Mouse (Mus musculus) stomach, postnatal 0 days (tissue): ENCODE data around the gene Cnpy3. TPM values are rescaled to one million over a fixed set of nuclear protein-coding genes. Genes with fewer than 3 reads are reported as not detected.
"Not testable (repeated sequence)": the region's sequence is repeated elsewhere in the genome, so short reads cannot be mapped to it uniquely, and the experiment has no call there.

Experiments used
- ATAC-seq: fragments of 200-750 bp; cut with Nextera tagmentation; 2 replicates; pipeline ENCODE4 v1.8.0; 2017; ENCODE audit not compliant: low FRiP score, low TSS enrichment
- DNase-seq: peaks from one replicate; pipeline ENCODE4 v3.0.0-alpha.2; 2016; ENCODE audit warnings: low spot score
- H3K27ac ChIP-seq: fragments of 300-500 bp; sonication (generic); replicated peaks from 2 replicates; pipeline ENCODE4 v1.5.1; 2014; ENCODE audit warnings: mild to moderate bottlenecking, control low read depth
- H3K27me3 ChIP-seq: fragments of 300-500 bp; sonication (generic); 2 replicates; pipeline ENCODE4 v1.6.1; 2014; ENCODE audit warnings: low read length; ENCODE audit not compliant: control insufficient read depth, insufficient read depth
- H3K36me3 ChIP-seq: fragments of 300-500 bp; sonication (generic); 2 replicates; pipeline ENCODE4 v1.6.1; 2014; ENCODE audit warnings: low read length, mixed read lengths; ENCODE audit not compliant: control insufficient read depth, insufficient read depth
- H3K4me1 ChIP-seq: fragments of 300-500 bp; sonication (generic); replicated peaks from 2 replicates; pipeline ENCODE4 v1.6.1; 2014; ENCODE audit warnings: antibody characterized with exemption; ENCODE audit not compliant: control insufficient read depth, insufficient read depth
- H3K4me2 ChIP-seq: fragments of 300-500 bp; sonication (generic); replicated peaks from 2 replicates; pipeline ENCODE4 v1.6.1; 2014; ENCODE audit warnings: low read depth, mild to moderate bottlenecking, control low read depth, moderate library complexity
- H3K4me3 ChIP-seq: fragments of 300-500 bp; sonication (generic); 2 replicates; pipeline ENCODE4 v1.5.1; 2014; ENCODE audit warnings: low read depth, low read length, control low read depth
- H3K9ac ChIP-seq: fragments of 300-500 bp; sonication (generic); 2 replicates; pipeline ENCODE4 v1.6.1; 2014; ENCODE audit warnings: mild to moderate bottlenecking, low read length, control low read depth, mixed read lengths
- H3K9me3 ChIP-seq: fragments of 300-500 bp; sonication (generic); 2 replicates; pipeline ENCODE4 v1.6.1; 2016; ENCODE audit warnings: low read length; ENCODE audit not compliant: control insufficient read depth
- CTCF ChIP-seq: IDR thresholded peaks from 2 replicates; pipeline ENCODE4 v1.5.1; 2016; ENCODE audit warnings: antibody characterized with exemption, low read depth, mild to moderate bottlenecking, moderate library complexity
- EP300 ChIP-seq: optimal IDR thresholded peaks from 2 replicates; pipeline ENCODE3; 2016; ENCODE audit warnings: antibody characterized with exemption
- WGBS: fragments of 180-500 bp; shearing (Covaris S2); extraction: QIAGEN DNeasy Blood & Tissue Kit; methylation state at CpG from one replicate; pipeline ENCODE4 v1.1.7; 2014; 5-methylcytosine and 5-hydroxymethylcytosine counted together
- polyA plus RNA-seq: library from polyadenylated mRNA; unstranded; fragments of >200 nt; fragmentation: Nextera tagmentation; extraction: Ambion mirVana; gene quantifications from 2 replicates; pipeline ENCODE4 v1.2.1, GENCODE M21; 2015

Gene Cnpy3
- polyA plus RNA-seq, 1 experiment from 2014 or later, result 39.0 TPM

DNA sequence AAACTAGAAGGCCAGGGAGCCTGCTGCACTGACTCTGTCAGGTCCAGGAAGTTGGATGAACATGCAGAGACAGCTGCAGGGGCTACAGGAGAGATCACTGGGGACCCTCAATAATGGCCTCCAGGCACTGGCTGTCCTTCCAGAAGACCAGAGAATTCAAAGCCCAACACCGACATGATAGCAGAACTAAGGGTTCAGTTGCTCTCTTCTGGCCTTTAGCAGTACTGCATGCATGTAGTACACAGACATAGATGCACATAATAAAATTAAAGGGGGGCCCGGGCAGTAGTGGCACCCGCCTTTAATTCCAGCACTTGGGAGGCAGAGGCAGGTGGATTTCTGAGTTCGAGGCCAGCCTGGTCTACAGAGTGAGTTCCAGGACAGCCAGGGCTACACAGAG is 19.0 kb upstream of the Cnpy3 start:
- Histone ChIP-seq H3K36me3 (0 out of 2 replicates have a peak, but pooled peaks cover 4% of the 10 kb centered on the region), H3K4me1 (no peaks in the 10 kb centered on the region; the same call in 1 of the 2 replicates), H3K27me3 (no peaks in the 10 kb centered on the region), H3K9ac (no peak overlapping the region), H3K27ac (no peak overlapping the region), H3K4me2 (no peak overlapping the region), H3K4me3 (no peak overlapping the region), H3K9me3 (no peaks in the 10 kb centered on the region)
- no peak for ATAC-seq
- DNase-seq, result no peak
- TF ChIP-seq CTCF, result peak; percentile 51
- no peak for TF ChIP-seq EP300
- 85% methylated on average over 4 of the region's 4 CpGs for WGBS

DNA sequence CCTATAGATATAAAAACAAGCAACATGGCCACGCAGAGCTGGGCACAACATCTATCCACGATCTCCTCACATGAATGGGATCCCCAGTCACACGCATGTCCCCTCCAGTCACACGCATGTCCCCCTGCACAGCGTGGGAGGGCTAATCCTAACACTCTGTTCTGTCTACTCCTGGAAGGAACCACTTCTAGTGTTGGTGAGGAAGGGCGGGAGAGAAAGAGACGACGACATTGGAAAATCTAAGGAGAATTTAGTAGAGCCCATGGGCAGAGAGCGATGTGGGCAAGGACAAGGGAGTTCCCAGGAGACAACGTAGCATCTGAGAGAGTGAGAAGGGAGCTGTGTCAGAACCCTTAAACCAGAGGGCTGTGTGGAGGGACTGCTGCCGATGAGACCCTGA is 18.5 kb upstream of the Cnpy3 start:
- DNase-seq (no peak), ATAC-seq (no peak)
- Histone ChIP-seq H3K27me3 (no peaks in the 10 kb centered on the region), H3K36me3 (no peaks in the 10 kb centered on the region), H3K9me3 (no peaks in the 10 kb centered on the region), H3K4me2 (no peak overlapping the region), H3K4me3 (no peak overlapping the region), H3K9ac (no peak overlapping the region), H3K4me1 (no peaks in the 10 kb centered on the region; the same call in 1 of the 2 replicates), H3K27ac (no peak overlapping the region)
- 89% methylated on average over 11 of the region's 11 CpGs for WGBS
- no peak for TF ChIP-seq EP300
- TF ChIP-seq CTCF, result no peak

DNA sequence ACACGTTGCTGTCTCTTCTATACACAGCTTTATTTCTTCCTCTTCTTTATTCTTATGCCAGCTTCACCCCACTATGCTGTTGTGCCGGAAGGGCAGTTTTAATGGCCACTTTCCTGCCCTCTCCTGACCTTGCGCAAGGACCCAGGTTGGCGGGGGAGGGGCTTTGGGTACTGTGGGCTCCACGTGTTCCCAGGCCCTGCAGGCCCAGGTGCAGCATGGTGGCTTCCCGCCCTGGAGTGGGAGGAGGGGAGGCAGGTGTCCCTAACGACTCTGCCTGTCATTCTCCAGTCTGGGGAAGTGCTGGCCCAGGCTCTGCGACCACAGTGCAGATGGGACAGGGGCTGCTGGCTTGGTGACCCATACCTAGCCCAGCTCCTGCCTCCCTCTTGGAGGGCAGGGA is 15.9 kb upstream of the Cnpy3 start:
- Histone ChIP-seq H3K4me1 (no peaks in the 10 kb centered on the region; the same call in 1 of the 2 replicates), H3K4me2 (no peak overlapping the region), H3K9me3 (no peaks in the 10 kb centered on the region), H3K9ac (no peak overlapping the region), H3K36me3 (no peaks in the 10 kb centered on the region), H3K27ac (no peak overlapping the region), H3K4me3 (no peak overlapping the region), H3K27me3 (no peaks in the 10 kb centered on the region)
- 43% methylated on average over 8 of the region's 8 CpGs for WGBS
- ATAC-seq (no peak), DNase-seq (peak; percentile 31)
- TF ChIP-seq CTCF (no peak), EP300 (no peak)

DNA sequence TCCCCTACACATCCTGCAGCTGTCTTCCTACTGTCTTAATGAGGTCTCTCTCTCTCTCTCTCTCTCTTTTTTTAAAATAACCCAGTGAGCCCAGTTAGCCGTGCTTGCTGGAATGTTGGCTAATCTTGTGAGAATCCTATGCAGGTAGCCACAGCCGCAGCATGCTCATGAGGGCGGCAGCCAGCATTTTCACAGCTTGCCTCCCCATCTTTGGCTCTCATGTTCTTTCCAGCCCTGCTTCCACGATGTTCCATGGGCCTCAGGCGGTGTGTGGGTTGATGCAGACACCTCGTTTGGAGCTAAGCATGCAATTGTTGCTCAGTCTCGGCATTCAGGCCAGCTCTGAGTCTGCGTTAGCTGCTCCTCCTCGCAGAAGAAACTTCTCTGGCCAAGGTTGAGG is 12.9 kb upstream of the Cnpy3 start:
- H3K4me1 ChIP-seq, DNase-seq, ATAC-seq, H3K27ac ChIP-seq, H3K4me2 ChIP-seq, H3K9ac ChIP-seq, H3K27me3 ChIP-seq, H3K9me3 ChIP-seq, H3K4me3 ChIP-seq, H3K36me3 ChIP-seq: not testable (repeated sequence)
- 52% methylated on average over 7 of the region's 9 CpGs for WGBS

DNA sequence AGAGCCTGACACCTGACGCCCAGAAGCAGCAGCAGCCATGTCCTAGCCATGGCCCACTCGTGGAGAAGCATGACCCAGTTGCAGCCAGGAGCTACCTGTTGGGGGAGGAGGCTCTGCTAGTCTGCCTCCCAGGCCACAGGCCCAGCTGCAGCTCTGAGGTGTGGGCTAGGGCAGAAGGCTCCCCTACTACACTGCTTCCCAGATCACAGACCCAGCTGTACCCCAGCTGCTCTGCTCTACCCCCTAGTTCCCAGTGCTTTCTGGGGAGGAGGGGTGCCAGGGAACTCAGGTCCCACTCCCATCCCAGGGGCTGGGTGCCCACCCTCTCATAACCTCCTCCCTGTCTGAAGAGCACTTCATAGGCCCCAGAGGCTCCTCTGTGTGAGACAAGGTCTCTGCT is 11.5 kb upstream of the Cnpy3 start, which contains the start of gene Ptcra:
Ptcra (minus strand) TSS at position 169 of the 400 bp plus-strand sequence.
- Histone ChIP-seq H3K27me3 (no peaks in the 10 kb centered on the region), H3K4me2 (no peak within 1 kb of the TSS), H3K4me1 (no peaks in the 10 kb centered on the region), H3K9ac (no peak within 1 kb of the TSS), H3K9me3 (no peaks in the 10 kb centered on the region), H3K4me3 (no peak within 1 kb of the TSS), H3K36me3 (no peaks in the 10 kb centered on the region), H3K27ac (no peak within 1 kb of the TSS)
- no peak for TF ChIP-seq CTCF
- TF ChIP-seq EP300, result no peak
- ATAC-seq (no peak; the same call in 1 of the 2 replicates), DNase-seq (no peak)
- 75% methylated on average over 2 of the region's 2 CpGs for WGBS

DNA sequence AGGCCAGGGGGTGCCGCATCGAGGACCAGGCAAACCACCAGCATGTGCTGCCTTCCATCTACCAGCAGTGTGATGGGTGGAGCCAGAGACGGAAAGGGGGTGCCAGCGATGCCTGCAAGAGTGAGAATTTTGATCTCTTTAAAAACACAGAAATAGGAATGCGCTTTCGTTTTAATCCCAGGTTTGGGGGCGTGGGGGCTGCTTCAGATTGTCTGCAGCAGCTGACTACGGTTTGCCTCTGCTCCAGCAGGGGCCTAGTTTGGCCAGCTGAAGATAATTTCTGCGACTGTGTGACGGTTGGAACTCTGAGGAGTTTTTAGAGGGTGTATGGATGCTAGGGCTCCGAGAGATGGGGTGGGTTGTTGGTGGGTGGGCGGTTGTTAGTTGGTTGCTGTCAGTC is 6.7 kb upstream of the Cnpy3 start:
- no peak for DNase-seq
- H3K4me3 ChIP-seq, result no peak overlapping the region
- no peak overlapping the region for H3K27ac ChIP-seq
- no peak for ATAC-seq
- H3K4me1 ChIP-seq, result no peaks in the 10 kb centered on the region
- no peak overlapping the region for H3K4me2 ChIP-seq
- H3K27me3 ChIP-seq, result no peaks in the 10 kb centered on the region
- no peaks in the 10 kb centered on the region for H3K9me3 ChIP-seq
- TF ChIP-seq EP300, result no peak
- TF ChIP-seq CTCF, result no peak
- no peaks in the 10 kb centered on the region for H3K36me3 ChIP-seq
- 75% methylated on average over 12 of the region's 12 CpGs for WGBS
- no peak overlapping the region for H3K9ac ChIP-seq
